Mouse (Mus musculus) hindbrain, postnatal 0 days (tissue): Measurements from ENCODE around the gene Tssk6. TPM values are rescaled to one million over a fixed set of nuclear protein-coding genes. Genes with fewer than 3 reads are reported as not detected.
A peak's percentile ranks its signal among the peaks of the same experiment; 100 is the strongest.

Source experiments
- ATAC-seq: fragments of 200-750 bp; cut with Nextera tagmentation; 2 replicates; pipeline ENCODE4 v1.8.0; 2017; ENCODE audit warnings: mild to moderate bottlenecking, moderate TSS enrichment, moderate library complexity
- DNase-seq: peaks from one replicate; pipeline ENCODE4 v3.0.0-alpha.2; 2015; ENCODE audit warnings: low spot score
- H3K27ac ChIP-seq: fragments of 300-500 bp; sonication (generic); 2 replicates; pipeline ENCODE4 v1.5.1; 2014; ENCODE audit warnings: mild to moderate bottlenecking
- H3K27me3 ChIP-seq: fragments of 300-500 bp; sonication (generic); 2 replicates; pipeline ENCODE4 v1.6.1; 2014; ENCODE audit warnings: low read length, mixed read lengths; ENCODE audit not compliant: insufficient read depth
- H3K36me3 ChIP-seq: fragments of 300-500 bp; sonication (generic); 2 replicates; pipeline ENCODE4 v1.6.1; 2014; ENCODE audit warnings: low read length, mixed read lengths; ENCODE audit not compliant: insufficient read depth
- H3K4me1 ChIP-seq: fragments of 300-500 bp; sonication (generic); 2 replicates; pipeline ENCODE4 v1.6.1; 2014; ENCODE audit warnings: antibody characterized with exemption, low read length, mixed read lengths; ENCODE audit not compliant: insufficient read depth
- H3K4me2 ChIP-seq: fragments of 300-500 bp; sonication (generic); 2 replicates; pipeline ENCODE4 v1.6.1; 2014; ENCODE audit warnings: low read depth, mild to moderate bottlenecking, low read length, moderate library complexity, mixed read lengths
- H3K4me3 ChIP-seq: fragments of 300-500 bp; sonication (generic); 2 replicates; pipeline ENCODE4 v1.5.1; 2014; ENCODE audit warnings: low read length
- H3K9ac ChIP-seq: fragments of 300-500 bp; sonication (generic); replicated peaks from 2 replicates; pipeline ENCODE4 v1.6.1; 2014; ENCODE audit warnings: mild to moderate bottlenecking, low read length, moderate library complexity, mixed read lengths
- H3K9me3 ChIP-seq: fragments of 300-500 bp; sonication (generic); 2 replicates; pipeline ENCODE4 v1.6.1; 2016; ENCODE audit warnings: low read length, mixed read lengths
- CTCF ChIP-seq: IDR thresholded peaks from 2 replicates; pipeline ENCODE4 v1.5.1; 2016; ENCODE audit warnings: antibody characterized with exemption, control low read depth, low read depth
- WGBS: fragments of 180-500 bp; shearing (Covaris S2); extraction: QIAGEN DNeasy Blood & Tissue Kit; methylation state at CpG from one replicate; pipeline ENCODE4 v1.1.7; 2014; 5-methylcytosine and 5-hydroxymethylcytosine counted together
- polyA plus RNA-seq: library from polyadenylated mRNA; unstranded; fragments of >200 nt; fragmentation: Nextera tagmentation; extraction: Ambion mirVana; gene quantifications from 2 replicates; pipeline ENCODE4 v1.2.1, GENCODE M21; 2015
- total RNA-seq: library from RNA; depleted of rRNA; stranded (reverse); fragments of >200 nt; gene quantifications from 2 replicates; pipeline ENCODE4 v1.2.3, GENCODE M21; 2014

The Tssk6 gene
- total and polyA plus RNA-seq, 2 experiments from 2014 or later = 1.8 to 4.3 TPM

GRCm38 (mm10) chr8:69877396-69877795 is 24.6 kb upstream of the Tssk6 start:
- ATAC-seq = no peak
- H3K9me3 ChIP-seq = no peaks in the 10 kb centered on the region

DNA sequence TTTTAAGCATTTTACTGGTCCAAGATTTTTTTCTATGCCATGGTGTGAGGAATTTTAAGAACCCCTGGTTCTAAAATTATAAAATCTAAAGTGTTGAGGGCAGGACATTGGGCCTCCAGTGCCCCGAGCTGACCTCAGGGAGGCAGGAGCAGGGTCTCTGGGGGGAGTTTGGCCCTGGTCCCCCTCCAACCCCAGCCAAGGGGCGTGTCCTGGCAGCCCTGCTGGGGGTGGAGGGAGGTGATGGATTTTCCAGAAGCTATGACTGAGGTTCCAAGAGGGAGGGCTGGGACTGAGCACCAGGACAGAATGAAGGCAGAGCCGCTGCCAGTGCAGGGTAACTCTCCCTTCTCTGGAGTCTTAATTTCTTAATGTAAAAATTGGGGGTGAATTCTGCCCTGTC is 24.0 kb upstream of the Tssk6 start:
- 51% methylated on average over 3 of the region's 3 CpGs for WGBS
- Histone ChIP-seq H3K36me3 (no peaks in the 10 kb centered on the region), H3K27ac (no peak overlapping the region), H3K27me3 (peaks cover 28% of the 10 kb centered on the region), H3K4me1 (no peaks in the 10 kb centered on the region), H3K9me3 (no peaks in the 10 kb centered on the region), H3K4me2 (no peak overlapping the region), H3K9ac (no peak overlapping the region), H3K4me3 (no peak overlapping the region)
- ATAC-seq (no peak), DNase-seq (no peak)
- no peak for TF ChIP-seq CTCF

More at GRCm38 (mm10) chr8:69877396-69877795, 24.6 kb upstream of the Tssk6 start:
- Histone ChIP-seq H3K4me3 (no peak overlapping the region), H3K4me2 (no peak overlapping the region), H3K4me1 (no peaks in the 10 kb centered on the region), H3K27me3 (peaks cover 22% of the 10 kb centered on the region), H3K36me3 (no peaks in the 10 kb centered on the region), H3K9ac (no peak overlapping the region), H3K27ac (no peak overlapping the region)
- no peak for TF ChIP-seq CTCF
- DNase-seq = no peak
- WGBS = 87% methylated on average over 4 of the region's 4 CpGs

DNA sequence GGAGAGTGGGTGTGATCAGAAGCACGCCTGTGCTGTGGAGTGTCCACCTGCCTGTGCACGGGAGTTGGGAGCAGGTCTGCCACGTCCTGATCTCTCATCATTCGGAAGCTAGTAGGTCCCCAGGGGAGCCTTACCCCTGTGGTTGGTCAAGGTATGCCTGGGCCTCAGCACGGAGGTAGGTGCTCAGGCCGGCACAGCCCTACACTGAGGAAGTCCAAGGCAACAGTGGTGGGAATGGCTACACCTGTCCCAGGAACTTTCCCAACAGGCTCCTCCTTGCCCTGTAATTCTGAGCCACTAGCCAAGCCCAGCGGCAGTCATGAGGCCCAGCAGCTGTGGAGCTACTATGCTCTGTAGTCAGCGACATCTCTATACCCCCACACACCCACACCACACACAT is 22.3 kb upstream of the Tssk6 start:
- WGBS = 65% methylated on average over 8 of the region's 8 CpGs
- DNase-seq (no peak), ATAC-seq (no peak)
- no peaks in the 10 kb centered on the region for H3K4me1 ChIP-seq
- H3K9me3 ChIP-seq = no peaks in the 10 kb centered on the region
- TF ChIP-seq CTCF = no peak
- H3K4me2 ChIP-seq = no peak overlapping the region
- H3K9ac ChIP-seq = no peak overlapping the region
- no peak overlapping the region for H3K4me3 ChIP-seq
- H3K36me3 ChIP-seq = no peaks in the 10 kb centered on the region
- H3K27me3 ChIP-seq = peaks cover 44% of the 10 kb centered on the region
- H3K27ac ChIP-seq = no peak overlapping the region

- TF ChIP-seq CTCF = no peak
- Histone ChIP-seq H3K9ac (0 out of 2 replicates have a peak overlapping the region, but pooled peaks have one; percentile 43), H3K4me2 (peak overlapping the region; percentile 52), H3K9me3 (no peaks in the 10 kb centered on the region), H3K27ac (no peak overlapping the region), H3K36me3 (no peaks in the 10 kb centered on the region), H3K27me3 (peaks cover 56% of the 10 kb centered on the region), H3K4me1 (no peaks in the 10 kb centered on the region), H3K4me3 (peak overlapping the region; percentile 42)
- DNase-seq (no peak), ATAC-seq (no peak)
- 16% methylated on average over 37 of the region's 37 CpGs for whole genome bisulfite sequencing
Observed at GRCm38 (mm10) chr8:69880841-69881240, 21.1 kb upstream of the Tssk6 start.

DNA sequence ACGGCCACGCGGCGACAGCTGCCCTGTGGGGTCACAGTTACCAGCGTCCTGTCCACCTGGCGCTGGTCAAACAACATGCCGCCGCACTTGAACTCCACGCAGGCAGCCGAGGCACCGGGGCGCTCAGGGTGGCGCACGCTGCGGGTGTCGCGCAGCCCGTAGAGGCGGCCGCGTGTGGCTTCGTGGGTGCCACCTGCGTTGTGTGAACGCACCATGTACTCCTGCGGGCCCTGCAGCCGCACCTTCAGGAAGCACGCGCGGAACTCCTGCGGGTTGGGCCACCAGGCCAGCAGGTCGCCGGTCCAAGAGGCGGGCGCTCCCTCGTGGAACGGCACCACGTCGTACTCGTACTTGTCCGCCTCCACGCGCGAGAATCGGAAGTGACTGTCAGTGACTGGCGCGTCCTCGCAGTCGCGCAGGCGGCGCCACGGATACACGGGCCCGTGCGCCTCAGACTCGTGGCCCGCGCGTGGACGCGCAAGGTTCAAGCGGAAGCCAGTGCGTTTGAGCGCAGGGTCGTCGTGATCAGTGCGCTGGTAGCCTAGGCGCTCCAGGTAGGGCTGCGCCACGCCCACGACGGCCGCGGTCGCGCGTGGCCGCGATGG is 20.6 kb upstream of the Tssk6 start:
- DNase-seq = peak; percentile 50
- no peak for TF ChIP-seq CTCF
- peak overlapping the region; percentile 52 for H3K4me2 ChIP-seq
- peak overlapping the region; percentile 42 for H3K4me3 ChIP-seq
- no peaks in the 10 kb centered on the region for H3K4me1 ChIP-seq
- H3K36me3 ChIP-seq = no peaks in the 10 kb centered on the region
- 21% methylated on average over 79 of the region's 79 CpGs for WGBS
- peak; percentile 28 for ATAC-seq
- peak overlapping the region; percentile 43 for H3K9ac ChIP-seq
- no peaks in the 10 kb centered on the region for H3K9me3 ChIP-seq
- no peak overlapping the region for H3K27ac ChIP-seq
- peaks cover 61% of the 10 kb centered on the region for H3K27me3 ChIP-seq

GRCm38 (mm10) chr8:69882021-69882756 is 19.8 kb upstream of the Tssk6 start:
- peaks cover 1% of the 10 kb centered on the region; the same call in 1 of the 2 replicates for H3K4me1 ChIP-seq
- WGBS = 8% methylated on average over 92 of the region's 103 CpGs

More at GRCm38 (mm10) chr8:69882021-69882756, 19.8 kb upstream of the Tssk6 start:
- ATAC-seq = peak; percentile 77
- Histone ChIP-seq H3K9ac (peak overlapping the region; percentile 43), H3K27me3 (peaks cover 68% of the 10 kb centered on the region), H3K4me3 (peak overlapping the region; percentile 42), H3K27ac (no peak overlapping the region), H3K36me3 (no peaks in the 10 kb centered on the region), H3K4me2 (peak overlapping the region; percentile 52), H3K9me3 (no peaks in the 10 kb centered on the region)
- peak; percentile 90 for DNase-seq
- TF ChIP-seq CTCF = no peak
